Mouse (Mus musculus): Measurements from ENCODE around the gene Ppp1r9a.

DNA sequence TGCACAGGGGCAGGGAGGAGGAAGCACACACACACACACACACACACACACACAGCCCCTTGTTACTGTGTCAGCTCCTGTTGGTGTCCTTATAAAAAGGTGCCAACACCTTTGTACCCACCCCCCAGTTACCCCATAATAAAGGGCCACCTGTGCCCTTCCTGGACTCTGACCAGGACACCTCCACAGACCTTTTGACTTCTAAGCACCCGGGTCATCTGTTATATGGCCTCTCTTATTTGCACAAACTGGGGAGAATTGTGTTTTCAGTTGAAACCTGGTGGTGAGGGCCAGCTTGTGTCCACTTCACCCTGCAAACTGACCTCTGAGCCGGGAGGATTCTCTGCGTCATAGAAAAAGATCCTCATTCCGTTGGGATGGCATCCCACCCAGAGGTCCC, 268.7 kb downstream of the Ppp1r9a start:
- TF ChIP-seq CTCF (IDR thresholded peaks at IDR 0.05; ENCODE audit: extremely low read depth, insufficient read depth, insufficient read length, insufficient replicate concordance) (no peak), POLR2A (IDR thresholded peaks at IDR 0.05; ENCODE audit: low read depth, low read length) (no peak)
